Mouse (Mus musculus) myocyte (in vitro differentiated cells): Measurements from ENCODE around the gene Zfp825. TPM values are rescaled to one million over a fixed set of nuclear protein-coding genes. Genes with fewer than 3 reads are reported as not detected.
A peak's percentile ranks its signal among the peaks of the same experiment; 100 is the strongest.
"Not testable (repeated sequence)": the region's sequence is repeated elsewhere in the genome, so short reads cannot be mapped to it uniquely, and the experiment has no call there.

ENCODE experiments used
- H3K27me3 ChIP-seq: one replicate; pipeline ENCODE4 v1.6.1; 2011; ENCODE audit not compliant: control insufficient read depth, insufficient read depth, insufficient read length
- H3K36me3 ChIP-seq: one replicate; pipeline ENCODE4 v1.6.1; 2011; ENCODE audit not compliant: control insufficient read depth, insufficient read depth
- H3K4me2 ChIP-seq: one replicate; pipeline ENCODE4 v1.6.1; 2011; ENCODE audit warnings: low read depth, control low read depth
- H3K4me3 ChIP-seq: one replicate; pipeline ENCODE4 v1.5.1; 2011; ENCODE audit warnings: mild to moderate bottlenecking, control low read depth, moderate library complexity
- H3K79me2 ChIP-seq: one replicate; pipeline ENCODE4 v1.6.1; 2011; ENCODE audit not compliant: control insufficient read depth, insufficient read depth
- H3ac ChIP-seq: one replicate; pipeline ENCODE4 v1.6.1; 2011; ENCODE audit not compliant: control insufficient read depth, insufficient read length
- CEBPB ChIP-seq: IDR thresholded peaks from 2 replicates; pipeline ENCODE4 v1.6.1; 2011; ENCODE audit warnings: mild to moderate bottlenecking, moderate library complexity; ENCODE audit not compliant: poor library complexity, insufficient read depth, severe bottlenecking
- E2F4 ChIP-seq: IDR thresholded peaks from one replicate; pipeline ENCODE4 v1.6.1; 2011; ENCODE audit warnings: mild to moderate bottlenecking, control low read depth, moderate library complexity; ENCODE audit not compliant: insufficient read depth
- MAX ChIP-seq: IDR thresholded peaks from one replicate; pipeline ENCODE4 v1.6.1; 2011; ENCODE audit warnings: low read depth, mild to moderate bottlenecking, control low read depth
- MYOD1 ChIP-seq, 3 experiments: IDR thresholded peaks; one replicate each; pipeline ENCODE4 v1.6.1; 2011; ENCODE audit warnings: control low read depth in 2 of 3, low read depth in 2 of 3, mild to moderate bottlenecking in 2 of 3, moderate library complexity in 1 of 3; ENCODE audit not compliant: insufficient read length in 2 of 3, control insufficient read depth in 1 of 3
- MYOG ChIP-seq, 3 experiments: IDR thresholded peaks; one replicate each; pipeline ENCODE4 v1.6.1; 2011; ENCODE audit warnings: control low read depth in 2 of 3, low read depth in 2 of 3, mild to moderate bottlenecking in 2 of 3; ENCODE audit not compliant: insufficient read length in 2 of 3, control insufficient read depth in 1 of 3, insufficient read depth in 1 of 3
- POLR2A ChIP-seq: IDR thresholded peaks from one replicate; pipeline ENCODE4 v1.6.1; 2011; ENCODE audit warnings: low read depth, mild to moderate bottlenecking, control low read depth, moderate library complexity; ENCODE audit not compliant: insufficient read length
- POLR2AphosphoS2 ChIP-seq: IDR thresholded peaks from one replicate; pipeline ENCODE4 v1.6.1; 2011; ENCODE audit warnings: low read depth, control low read depth; ENCODE audit not compliant: insufficient read length
- REST ChIP-seq: IDR thresholded peaks from one replicate; pipeline ENCODE4 v1.6.1; 2011; ENCODE audit warnings: mild to moderate bottlenecking, control low read depth, moderate library complexity; ENCODE audit not compliant: insufficient read depth, insufficient read length
- SRF ChIP-seq: IDR thresholded peaks from one replicate; pipeline ENCODE4 v1.6.1; 2011; ENCODE audit warnings: low read depth; ENCODE audit not compliant: control insufficient read depth, insufficient read length
- TCF3 ChIP-seq: IDR thresholded peaks from one replicate; pipeline ENCODE4 v1.6.1; 2011; ENCODE audit warnings: low read depth, control low read depth; ENCODE audit not compliant: insufficient read length
- USF1 ChIP-seq: IDR thresholded peaks from one replicate; pipeline ENCODE4 v1.6.1; 2011; ENCODE audit warnings: low read depth, mild to moderate bottlenecking, control low read depth, moderate library complexity
- polyA plus RNA-seq: library from polyadenylated mRNA; unstranded; fragments of >200 nt; fragmentation: generic; extraction: Trizol; gene quantifications from one replicate; pipeline ENCODE4 v1.2.1, GENCODE M21; 2012; ENCODE audit warnings: missing spikeins

The Zfp825 gene
- polyA plus RNA-seq = 2.8 TPM

DNA sequence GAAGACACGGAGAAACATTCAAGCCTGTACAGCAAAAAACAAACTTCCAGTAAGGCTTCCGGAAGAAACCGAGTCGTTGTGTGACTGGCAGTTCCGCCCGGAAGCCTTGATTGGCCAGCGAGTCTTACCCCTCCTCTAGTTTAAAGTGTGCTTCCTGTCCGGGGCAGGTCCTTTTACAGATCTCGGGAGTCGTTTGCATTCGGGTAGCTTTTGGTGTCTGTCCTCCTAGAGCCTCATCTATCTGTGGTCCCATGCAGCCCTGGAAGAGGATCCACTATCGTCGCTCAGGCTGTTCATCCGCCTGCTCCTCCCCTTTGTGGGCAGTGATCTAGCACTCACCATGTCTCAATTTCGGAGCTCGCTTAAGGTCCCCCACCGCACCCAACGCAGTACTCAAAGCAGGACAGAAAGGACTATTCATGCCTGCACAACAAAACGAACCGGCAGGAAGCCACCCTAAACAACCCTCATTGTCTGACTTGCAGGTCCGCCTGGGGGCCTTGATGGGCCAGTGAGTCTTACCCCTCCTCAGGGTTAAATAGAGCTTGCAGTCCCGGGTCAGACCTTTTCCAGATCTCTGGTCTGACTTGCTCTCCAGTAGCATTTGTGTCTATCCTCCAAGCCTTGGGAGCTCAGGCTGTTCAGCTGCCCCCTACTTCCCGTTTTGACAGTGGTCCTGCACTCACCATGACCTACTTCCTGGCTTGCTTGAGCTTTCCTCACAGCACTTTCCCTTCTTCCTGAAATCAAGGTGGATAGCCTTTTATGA is at the start of gene Zfp825:
Gene Zfp825, minus strand, starts transcription at position 82 of the 769 bp plus-strand sequence.
- no peak for TF ChIP-seq MYOG (IDR thresholded peaks at IDR 0.05; ENCODE audit: control insufficient read depth in 1 of 3, insufficient read depth in 1 of 3, insufficient read length in 2 of 3, low read depth in 2 of 3)
- peak; percentile 65 for TF ChIP-seq POLR2AphosphoS2
- TF ChIP-seq CEBPB = no peak
- TF ChIP-seq REST = no peak
- TF ChIP-seq POLR2A = peak; percentile 65
- no peak for TF ChIP-seq MYOD1 (IDR thresholded peaks at IDR 0.05; ENCODE audit: control insufficient read depth in 1 of 3, insufficient read length in 2 of 3, low read depth in 2 of 3)
- no peak for TF ChIP-seq TCF3
- TF ChIP-seq USF1 = no peak
- TF ChIP-seq E2F4 = no peak
- TF ChIP-seq SRF = no peak
- H3K27me3 ChIP-seq = no peaks in the 10 kb centered on the region

GRCm38 (mm10) chr13:74535418-74535817 is 41.6 kb upstream of the Zfp825 start:
- not testable (repeated sequence) for H3K79me2 ChIP-seq, H3ac ChIP-seq, H3K4me2 ChIP-seq, H3K4me3 ChIP-seq, H3K27me3 ChIP-seq, H3K36me3 ChIP-seq

More for the DNA sequence above, at the start of gene Zfp825:
- Histone ChIP-seq H3K4me3 (peak within 1 kb of the TSS; percentile 70), H3K79me2 (no peaks in the 10 kb centered on the region), H3K36me3 (no peaks in the 10 kb centered on the region), H3ac (peak within 1 kb of the TSS; percentile 18), H3K4me2 (peak within 1 kb of the TSS; percentile 90)

DNA sequence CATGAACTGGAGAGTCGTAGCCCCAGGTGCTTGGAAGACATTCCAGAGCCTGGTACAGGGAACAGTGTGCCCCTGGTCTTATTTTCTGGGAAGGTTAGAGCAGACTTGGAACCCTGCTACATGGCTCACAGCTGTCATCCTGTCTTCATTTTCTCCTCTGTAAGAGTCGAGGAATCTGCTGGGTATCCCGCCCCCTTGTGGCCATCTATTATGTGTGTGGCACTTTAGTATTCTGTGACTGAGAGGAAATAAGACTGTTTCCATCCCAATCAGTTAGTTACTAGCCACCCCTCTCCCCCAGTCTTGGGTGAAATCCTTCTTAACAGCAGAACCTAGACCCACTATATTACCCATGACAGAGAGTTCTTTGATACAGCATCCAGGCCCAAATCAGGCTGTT is 41.1 kb upstream of the Zfp825 start:
- H3ac ChIP-seq, H3K79me2 ChIP-seq, H3K4me2 ChIP-seq: not testable (repeated sequence)

DNA sequence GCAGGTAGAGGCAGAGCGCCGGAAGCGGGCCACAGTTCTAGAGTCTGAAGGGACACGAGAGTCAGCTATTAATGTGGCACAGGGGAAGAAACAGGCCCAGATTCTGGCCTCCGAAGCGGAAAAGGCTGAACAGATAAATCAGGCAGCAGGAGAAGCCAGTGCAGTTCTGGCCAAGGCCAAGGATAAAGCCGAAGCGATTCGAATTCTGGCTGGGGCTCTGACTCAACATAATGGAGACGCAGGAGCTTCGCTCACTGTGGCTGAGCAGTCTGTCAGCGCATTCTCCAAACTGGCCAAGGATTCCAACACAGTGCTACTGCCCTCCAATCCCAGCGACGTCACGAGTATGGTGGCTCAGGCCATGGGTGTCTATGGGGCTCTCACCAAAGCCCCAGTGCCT is 40.3 kb upstream of the Zfp825 start:
- Histone ChIP-seq H3ac (no peak overlapping the region), H3K36me3 (no peaks in the 10 kb centered on the region), H3K27me3 (no peaks in the 10 kb centered on the region), H3K4me3 (no peak overlapping the region), H3K4me2 (no peak overlapping the region), H3K79me2 (no peaks in the 10 kb centered on the region)
- TF ChIP-seq USF1 = no peak
- no peak for TF ChIP-seq TCF3
- no peak for TF ChIP-seq E2F4
- TF ChIP-seq MYOG (IDR thresholded peaks at IDR 0.05; ENCODE audit: control insufficient read depth in 1 of 3, insufficient read depth in 1 of 3, insufficient read length in 2 of 3, low read depth in 2 of 3) = no peak
- TF ChIP-seq POLR2A = no peak
- TF ChIP-seq MAX = no peak

More for the DNA sequence above, 41.1 kb upstream of the Zfp825 start:
- not testable (repeated sequence) for H3K4me3 ChIP-seq, H3K27me3 ChIP-seq, H3K36me3 ChIP-seq

GRCm38 (mm10) chr13:74531251-74531650 is 37.5 kb upstream of the Zfp825 start:
- H3K79me2 ChIP-seq, H3ac ChIP-seq, H3K27me3 ChIP-seq, H3K4me2 ChIP-seq, H3K36me3 ChIP-seq, H3K4me3 ChIP-seq: not testable (repeated sequence)

DNA sequence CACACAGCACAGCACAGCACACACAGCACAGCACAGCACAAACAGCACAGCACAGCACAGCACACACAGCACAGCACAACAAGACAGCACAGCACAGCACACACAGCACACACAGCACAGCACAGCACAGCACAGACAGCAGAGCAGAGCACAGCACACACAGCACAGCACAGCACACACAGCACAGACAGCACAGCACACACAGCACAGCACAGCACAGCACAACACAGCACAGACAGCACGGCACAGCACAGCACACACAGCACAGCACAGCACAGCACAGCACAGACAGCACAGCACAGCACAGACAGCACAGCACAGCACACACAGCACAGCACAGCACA is 35.6 kb upstream of the Zfp825 start:
- H3K4me3 ChIP-seq, H3K36me3 ChIP-seq, H3K79me2 ChIP-seq, H3ac ChIP-seq, H3K4me2 ChIP-seq, H3K27me3 ChIP-seq: not testable (repeated sequence)
- TF ChIP-seq MYOG (IDR thresholded peaks at IDR 0.05; ENCODE audit: control insufficient read depth in 1 of 3, insufficient read depth in 1 of 3, insufficient read length in 2 of 3, low read depth in 2 of 3) = peak in 1 of 3 experiments; percentile 5

DNA sequence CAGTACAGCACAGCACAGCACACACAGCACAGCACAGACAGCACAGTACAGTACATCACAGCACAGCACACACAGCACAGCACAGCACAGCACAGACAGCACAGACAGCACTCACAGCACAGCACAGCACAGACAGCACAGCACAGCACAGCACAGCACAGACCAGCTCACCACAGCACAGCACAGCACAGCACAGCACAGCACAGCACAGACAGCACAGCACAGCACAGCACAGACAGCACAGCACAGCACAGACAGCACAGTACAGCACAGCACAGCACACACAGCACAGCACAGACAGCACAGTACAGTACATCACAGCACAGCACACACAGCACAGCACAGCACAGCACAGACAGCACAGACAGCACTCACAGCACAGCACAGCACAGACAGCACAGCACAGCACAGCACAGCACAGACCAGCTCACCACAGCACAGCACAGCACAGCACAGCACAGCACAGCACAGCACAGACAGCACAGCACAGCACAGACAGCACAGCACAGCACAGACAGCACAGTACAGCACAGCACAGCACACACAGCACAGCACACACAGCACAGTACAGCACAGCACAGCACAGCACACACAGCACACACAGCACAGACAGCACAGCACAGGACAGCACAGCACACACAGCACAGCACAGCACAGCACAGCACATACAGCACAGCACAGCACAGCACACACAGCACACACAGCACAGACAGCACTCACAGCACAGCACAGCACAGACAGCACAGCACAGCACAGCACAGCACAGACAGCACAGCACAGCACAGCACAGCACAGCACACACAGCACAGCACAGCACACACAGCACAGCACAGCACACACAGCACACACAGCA is 35.0 kb upstream of the Zfp825 start:
- not testable (repeated sequence) for H3K27me3 ChIP-seq, H3K4me3 ChIP-seq, H3K36me3 ChIP-seq, H3K79me2 ChIP-seq, H3ac ChIP-seq, H3K4me2 ChIP-seq
